8 mouse cellular contexts compared by ENCODE assay signal in the genomic region with DNA sequence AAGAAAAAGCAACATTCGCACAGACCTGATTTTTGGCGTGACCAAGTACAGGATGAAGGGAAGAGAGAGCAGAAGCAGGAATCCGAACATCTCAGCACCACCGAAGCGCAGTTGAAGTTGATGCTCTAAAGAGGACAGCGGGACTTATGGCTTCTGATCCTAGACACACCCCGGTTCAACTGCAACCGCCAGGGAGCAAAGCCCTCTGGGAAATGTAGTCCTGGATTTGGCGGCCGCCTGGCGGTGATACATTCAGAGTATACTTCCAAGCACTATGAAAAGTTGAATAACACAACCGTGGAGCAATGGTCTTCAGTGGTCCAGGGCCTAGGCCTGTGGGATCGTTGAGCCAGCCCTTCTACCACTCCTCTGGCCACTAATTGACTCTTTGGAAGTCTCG. TPM values are rescaled to one million over a fixed set of nuclear protein-coding genes. Genes with fewer than 3 reads are reported as not detected.
A peak's percentile ranks its signal among the peaks of the same experiment; 100 is the strongest.
DNase-seq lines count a peak whose midpoint lies in the region; ATAC-seq and TF ChIP-seq lines count a peak whose summit lies in the region.

No protein-coding gene starts in this region.

- H3K79me2 ChIP-seq in heart, adult 2 months (replicated peaks; ENCODE audit: control insufficient read depth, insufficient read depth, low read length) = no peaks in the 10 kb centered on the region

- H3K36me3 ChIP-seq in embryonic facial prominence, embryonic 13.5 days = peaks cover 18% of the 10 kb centered on the region
- no peaks in the 10 kb centered on the region; the same call in 1 of the 2 replicates for H3K36me3 ChIP-seq in heart, adult 2 months (ENCODE audit: control insufficient read depth, insufficient read depth, low read length)
- no peaks in the 10 kb centered on the region for H3K36me3 ChIP-seq in kidney, adult 2 months (ENCODE audit: control insufficient read depth, insufficient read depth, low read length)

- intact Hi-C loops in heart, adult 2 months (cut with DNase I) = loop anchor here (5.0 kb wide), 1 partner anchor 71 kb away; no protein-coding TSS in a partner anchor

- TF ChIP-seq CTCF in heart, adult 2 months (IDR thresholded peaks at IDR 0.05) = peak; percentile 78
- TF ChIP-seq CTCF in kidney, adult 2 months (conservative IDR thresholded peaks at IDR 0.05; ENCODE audit: insufficient read depth, insufficient read length, low read depth, low read length) = peak; percentile 53

- peak overlapping the region; percentile 69 for H3K4me3 ChIP-seq in embryonic facial prominence, embryonic 13.5 days
- H3K4me3 ChIP-seq in heart, adult 2 months = peak overlapping the region; percentile 63
- H3K4me3 ChIP-seq in kidney, adult 2 months (ENCODE audit: insufficient read depth, low read depth, low read length) = peak overlapping the region; percentile 73

- H3K27ac ChIP-seq in embryonic facial prominence, embryonic 13.5 days = peak overlapping the region; percentile 64; the same call in 1 of the 2 replicates
- H3K27ac ChIP-seq in heart, adult 2 months = no peak overlapping the region
- H3K27ac ChIP-seq in kidney, adult 2 months (ENCODE audit: insufficient read depth, low read depth, low read length) = no peak overlapping the region

- H3K4me1 ChIP-seq in embryonic facial prominence, embryonic 13.5 days = peaks cover 15% of the 10 kb centered on the region
- H3K4me1 ChIP-seq in heart, adult 2 months (ENCODE audit: control insufficient read depth, insufficient read depth, low read length) = peaks cover 3% of the 10 kb centered on the region
- peaks cover 8% of the 10 kb centered on the region; the same call in 1 of the 2 replicates for H3K4me1 ChIP-seq in kidney, adult 2 months (ENCODE audit: control insufficient read depth, insufficient read depth, low read length)

- H3K4me2 ChIP-seq in embryonic facial prominence, embryonic 13.5 days = peak overlapping the region; percentile 79

- peak; percentile 46; the same call in 1 of the 2 replicates for TF ChIP-seq POLR2A in heart, adult 2 months (IDR thresholded peaks at IDR 0.05; ENCODE audit: insufficient read depth, low read depth, low read length)
- TF ChIP-seq POLR2A in kidney, adult 2 months (IDR thresholded peaks at IDR 0.05; ENCODE audit: low read depth, low read length) = no peak

- peak; percentile 87 to 89 for DNase-seq in B cell, adult 2 months
- DNase-seq in adrenal gland, postnatal 4 days (ENCODE audit: low spot score in 2 of 2) = peak; percentile 13 to 47
- peak; percentile 77 to 82 for DNase-seq in heart, adult 2 months
- peak; percentile 75 for DNase-seq in kidney, adult 2 months
- DNase-seq in liver = peak; percentile 84
- peak; percentile 64 to 66 for DNase-seq in monocyte, adult 2 months (ENCODE audit: low read depth in 1 of 2, low spot score in 2 of 2)
- peak; percentile 73 to 82 for DNase-seq in spleen, postnatal 36 days (ENCODE audit: low spot score in 2 of 2)

- TF ChIP-seq EP300 in heart, adult 2 months (IDR thresholded peaks at IDR 0.05; ENCODE audit: insufficient read depth, low read depth, low read length) = no peak

- H3K9ac ChIP-seq in embryonic facial prominence, embryonic 13.5 days = peak overlapping the region; percentile 78
- H3K9ac ChIP-seq in heart, adult 2 months (ENCODE audit: low read depth, low read length) = peak overlapping the region; percentile 64

- H3K9me3 ChIP-seq in embryonic facial prominence, embryonic 13.5 days = no peaks in the 10 kb centered on the region

- peak; percentile 70 for ATAC-seq in embryonic facial prominence, embryonic 13.5 days (ENCODE audit: insufficient number of reproducible peaks, insufficient read depth, low FRiP score, low TSS enrichment, low read depth)

- H3K27me3 ChIP-seq in embryonic facial prominence, embryonic 13.5 days = no peaks in the 10 kb centered on the region
- no peaks in the 10 kb centered on the region for H3K27me3 ChIP-seq in heart, adult 2 months (ENCODE audit: control insufficient read depth, insufficient read depth, low read length)
- H3K27me3 ChIP-seq in kidney, adult 2 months (replicated peaks; ENCODE audit: control insufficient read depth, insufficient read depth, low read length) = no peaks in the 10 kb centered on the region

- 3% methylated on average over 14 of the region's 14 CpGs for WGBS in embryonic facial prominence, embryonic 13.5 days
- 5% methylated on average over 14 of the region's 14 CpGs for WGBS in heart, adult 2 months
- 6% methylated on average over 14 of the region's 14 CpGs for WGBS in kidney, adult 2 months

RNA-seq across cellular contexts. Expression of a gene that starts 0.4 kb away (rescaled TPM):
- 10 to 100 TPM; 19.5 to 20.8 TPM for total RNA-seq in adrenal gland, postnatal 4 days (2021)
- 25.2 and 27.2 TPM in 2 replicates for polyA plus RNA-seq in embryonic facial prominence, embryonic 13.5 days (2015; fragmentation: Nextera tagmentation; extraction: Ambion mirVana)
- 1 to 10 TPM; 2.3 to 3.2 TPM for total RNA-seq in heart, adult 2 months (2021)
- polyA plus RNA-seq in heart, adult 2 months (2012; rRNA removed) = 1.6 and 4.2 TPM in 2 replicates
- polyA plus RNA-seq in kidney, adult 2 months (2012; rRNA removed) = 13.0 and 15.2 TPM in 2 replicates

RNA-seq across cellular contexts. Expression of a gene that starts 17.0 kb away (rescaled TPM):
- total RNA-seq in adrenal gland, postnatal 4 days (2021) = 1 to 10 TPM in 1 of 2 experiments, under 1 TPM in 1; 0.87 to 1.1 TPM
- 2.6 and 3.2 TPM in 2 replicates for polyA plus RNA-seq in embryonic facial prominence, embryonic 13.5 days (2015; fragmentation: Nextera tagmentation; extraction: Ambion mirVana)
- under 1 TPM in 1 of 2 experiments, not detected in 1; 0.37 TPM for total RNA-seq in heart, adult 2 months (2021)
- polyA plus RNA-seq in heart, adult 2 months (2012; rRNA removed) = 0.67 and 0.72 TPM in 2 replicates
- 0.78 and 0.84 TPM in 2 replicates for polyA plus RNA-seq in kidney, adult 2 months (2012; rRNA removed)

RNA-seq across cellular contexts. Expression of a gene that starts 19.2 kb away (rescaled TPM):
- total RNA-seq in adrenal gland, postnatal 4 days (2021) = 10 to 100 TPM; 62.2 to 67.2 TPM
- 99.9 and 116 TPM in 2 replicates for polyA plus RNA-seq in embryonic facial prominence, embryonic 13.5 days (2015; fragmentation: Nextera tagmentation; extraction: Ambion mirVana)
- 100 to 1,000 TPM; 100 to 103 TPM for total RNA-seq in heart, adult 2 months (2021)
- 37.3 and 47.7 TPM in 2 replicates for polyA plus RNA-seq in heart, adult 2 months (2012; rRNA removed)
- polyA plus RNA-seq in kidney, adult 2 months (2012; rRNA removed) = 49.4 and 50.7 TPM in 2 replicates

Comparison
In these comparisons a context has a peak if more than half of its experiments do, and no peak if none do; other contexts are left out.
1. DNase-seq: peak in every context shown above with its lines; median percentile 88 in B cell, adult 2 months; 84 in liver; 80 in heart, adult 2 months; 78 in spleen, postnatal 36 days; 75 in kidney, adult 2 months; 65 in monocyte, adult 2 months; 30 in adrenal gland, postnatal 4 days.